ENCODE assay signal across 22 mouse cellular contexts in the genomic region with DNA sequence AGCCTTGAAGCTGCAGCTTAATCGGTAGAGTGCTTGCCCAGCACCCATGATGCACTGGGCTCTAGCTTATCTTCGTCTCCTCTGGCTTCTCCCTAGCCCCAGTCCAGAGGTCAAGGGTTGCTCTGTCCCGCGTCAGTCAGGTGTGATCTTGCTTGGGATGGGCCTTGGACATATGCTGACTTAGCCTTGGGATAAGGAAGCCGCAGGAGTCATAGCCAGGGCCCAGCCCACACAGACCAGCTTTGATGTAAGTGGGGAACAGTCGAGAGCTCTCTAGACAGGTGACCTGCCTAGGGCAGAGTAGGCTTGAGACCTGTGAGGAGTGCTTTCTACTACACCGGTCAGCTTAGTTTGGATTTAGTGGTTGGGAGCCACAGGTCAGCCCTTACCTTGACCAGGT.
"Had no signal": no experiment of that assay in that cellular context is flagged by ENCODE, and none has a peak within 500 bp of the region (broad histone marks: within the 10 kb centered on the region; RNA-seq: fewer than 3 reads in every experiment).

No protein-coding gene starts in this region.

- ATAC-seq: hindbrain, postnatal 0 days; inflammation-experienced regulatory T-cells, adult 6 months; liver, postnatal 0 days had no signal

- H3K36me3 ChIP-seq: neural tube, embryonic 15.5 days had no signal

- H3K27me3 ChIP-seq: kidney, embryonic 15.5 days; limb, embryonic 13.5 days; lung, embryonic 15.5 days; neural tube, embryonic 12.5 days; neural tube, embryonic 15.5 days had no signal

- H3K4me1 ChIP-seq: kidney, embryonic 15.5 days; limb, embryonic 10.5 days; lung, embryonic 15.5 days; neural tube, embryonic 12.5 days; neural tube, embryonic 15.5 days had no signal

- H3K4me3 ChIP-seq: kidney, embryonic 15.5 days; limb, embryonic 10.5 days; limb, embryonic 13.5 days; lung, embryonic 15.5 days; neural tube, embryonic 12.5 days; neural tube, embryonic 15.5 days had no signal

- H3K9me3 ChIP-seq: kidney, embryonic 15.5 days; limb, embryonic 10.5 days; limb, embryonic 13.5 days; lung, embryonic 15.5 days; neural tube, embryonic 12.5 days; neural tube, embryonic 15.5 days had no signal

- H3K27ac ChIP-seq: hindbrain, postnatal 0 days; kidney, embryonic 15.5 days; limb, embryonic 10.5 days; limb, embryonic 13.5 days; liver, embryonic 14.5 days; lung, embryonic 15.5 days; neural tube, embryonic 12.5 days; neural tube, embryonic 15.5 days had no signal

- H3K9ac ChIP-seq: kidney, embryonic 15.5 days; limb, embryonic 13.5 days; liver, embryonic 14.5 days; liver, postnatal 0 days; lung, embryonic 15.5 days; neural tube, embryonic 12.5 days; neural tube, embryonic 15.5 days had no signal

- DNase-seq: kidney, adult 8-10 months; kidney, postnatal 10 days; kidney, postnatal 36 days; liver, postnatal 0 days; lung, postnatal 14 days; lung, postnatal 4 days; midbrain, embryonic 14.5 days; right cerebral cortex, adult 18-20 months; right cerebral cortex, postnatal 25 days; thymus, adult 18-20 months; thymus, postnatal 36 days had no signal

- H3K4me2 ChIP-seq: kidney, embryonic 15.5 days; limb, embryonic 13.5 days; liver, embryonic 11.5 days; lung, embryonic 15.5 days; midbrain, embryonic 11.5 days; neural tube, embryonic 12.5 days; neural tube, embryonic 15.5 days had no signal
